Mouse (Mus musculus): ENCODE data around the gene Fbxw7. TPM values are rescaled to one million over a fixed set of nuclear protein-coding genes. Genes with fewer than 3 reads are reported as not detected.

Gene Fbxw7
- polyA plus RNA-seq, 1 experiment, result 2.7 TPM

GRCm38 (mm10) chr3:84827617-84828016 is 12.5 kb downstream of the Fbxw7 start:
- no peaks in the 10 kb centered on the region for H3K27me3 ChIP-seq (ENCODE audit: control insufficient read depth, insufficient read depth, insufficient read length)

GRCm38 (mm10) chr3:84829366-84829765 is 14.3 kb downstream of the Fbxw7 start:
- peaks cover 98% of the 10 kb centered on the region for H3K79me2 ChIP-seq (ENCODE audit: control insufficient read depth, insufficient read depth)
- no peak overlapping the region for H3K4me3 ChIP-seq (ENCODE audit: insufficient read depth, poor library complexity, severe bottlenecking)
- H3K79me3 ChIP-seq (ENCODE audit: low read depth), result peaks cover 44% of the 10 kb centered on the region
- H3K36me3 ChIP-seq (ENCODE audit: control insufficient read depth, insufficient read depth), result no peaks in the 10 kb centered on the region
- H3K27me3 ChIP-seq (ENCODE audit: control insufficient read depth, insufficient read depth, insufficient read length), result no peaks in the 10 kb centered on the region
- no peak overlapping the region for H3ac ChIP-seq (ENCODE audit: control insufficient read depth, insufficient read length, low read depth)
- TF ChIP-seq USF1 (IDR thresholded peaks at IDR 0.05; ENCODE audit: low read depth) (no peak), CEBPB (IDR thresholded peaks at IDR 0.05; ENCODE audit: low read depth) (no peak), CTCF (IDR thresholded peaks at IDR 0.05; ENCODE audit: control insufficient read depth, insufficient read depth, insufficient read length) (no peak), MAX (IDR thresholded peaks at IDR 0.05) (no peak), MYOD1 (IDR thresholded peaks at IDR 0.05; ENCODE audit: control insufficient read depth, insufficient read length, low read depth) (no peak), FOSL1 (IDR thresholded peaks at IDR 0.05; ENCODE audit: insufficient read depth, low read length, poor library complexity, severe bottlenecking) (no peak), MYOG (IDR thresholded peaks at IDR 0.05; ENCODE audit: control insufficient read depth, extremely low read depth, insufficient read length) (no peak)

More at GRCm38 (mm10) chr3:84827617-84828016, 12.5 kb downstream of the Fbxw7 start:
- TF ChIP-seq CTCF (IDR thresholded peaks at IDR 0.05; ENCODE audit: control insufficient read depth, insufficient read depth, insufficient read length), result no peak
- TF ChIP-seq FOSL1 (IDR thresholded peaks at IDR 0.05; ENCODE audit: insufficient read depth, low read length, poor library complexity, severe bottlenecking), result no peak
- TF ChIP-seq MYOD1 (IDR thresholded peaks at IDR 0.05; ENCODE audit: control insufficient read depth, insufficient read length, low read depth), result no peak
- TF ChIP-seq USF1 (IDR thresholded peaks at IDR 0.05; ENCODE audit: low read depth), result no peak
- no peaks in the 10 kb centered on the region for H3K36me3 ChIP-seq (ENCODE audit: control insufficient read depth, insufficient read depth)
- H3K79me2 ChIP-seq (ENCODE audit: control insufficient read depth, insufficient read depth), result peaks cover 98% of the 10 kb centered on the region
- H3K4me3 ChIP-seq (ENCODE audit: insufficient read depth, poor library complexity, severe bottlenecking), result no peak overlapping the region
- H3ac ChIP-seq (ENCODE audit: control insufficient read depth, insufficient read length, low read depth), result no peak overlapping the region
- peaks cover 39% of the 10 kb centered on the region for H3K79me3 ChIP-seq (ENCODE audit: low read depth)

DNA sequence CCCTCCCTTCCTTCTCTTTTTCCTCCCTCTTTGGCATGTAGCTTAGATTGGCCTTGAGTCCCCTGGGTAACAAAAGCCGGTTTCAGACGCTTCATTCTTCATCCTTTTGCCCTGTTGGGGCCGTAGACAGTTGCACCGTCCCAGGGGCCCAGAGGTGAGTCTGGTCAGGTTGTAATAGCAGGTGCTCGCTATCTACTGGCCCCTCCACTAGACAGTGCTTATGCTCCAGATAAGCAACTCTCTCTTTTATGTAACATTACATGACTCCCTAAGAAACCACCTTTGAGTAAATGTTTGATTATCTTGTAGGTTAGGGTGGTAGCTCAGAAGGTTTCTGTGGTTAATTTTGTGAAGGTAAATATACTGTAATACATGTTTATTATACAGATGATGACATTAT is 21.0 kb downstream of the Fbxw7 start:
- H3K4me3 ChIP-seq (ENCODE audit: insufficient read depth, poor library complexity, severe bottlenecking), result no peak overlapping the region
- H3K27me3 ChIP-seq (ENCODE audit: control insufficient read depth, insufficient read depth, insufficient read length), result no peaks in the 10 kb centered on the region
- H3K79me2 ChIP-seq (ENCODE audit: control insufficient read depth, insufficient read depth), result peaks cover 63% of the 10 kb centered on the region
- peaks cover 38% of the 10 kb centered on the region for H3K79me3 ChIP-seq (ENCODE audit: low read depth)
- H3ac ChIP-seq (ENCODE audit: control insufficient read depth, insufficient read length, low read depth), result no peak overlapping the region
- H3K36me3 ChIP-seq (ENCODE audit: control insufficient read depth, insufficient read depth), result no peaks in the 10 kb centered on the region
- no peak for TF ChIP-seq CEBPB (IDR thresholded peaks at IDR 0.05; ENCODE audit: low read depth)
- TF ChIP-seq USF1 (IDR thresholded peaks at IDR 0.05; ENCODE audit: low read depth), result no peak
- no peak for TF ChIP-seq CTCF (IDR thresholded peaks at IDR 0.05; ENCODE audit: control insufficient read depth, insufficient read depth, insufficient read length)
- TF ChIP-seq MAX (IDR thresholded peaks at IDR 0.05), result no peak
- no peak for TF ChIP-seq MYOG (IDR thresholded peaks at IDR 0.05; ENCODE audit: control insufficient read depth, extremely low read depth, insufficient read length)
- no peak for TF ChIP-seq FOSL1 (IDR thresholded peaks at IDR 0.05; ENCODE audit: insufficient read depth, low read length, poor library complexity, severe bottlenecking)
- TF ChIP-seq MYOD1 (IDR thresholded peaks at IDR 0.05; ENCODE audit: control insufficient read depth, insufficient read length, low read depth), result no peak

DNA sequence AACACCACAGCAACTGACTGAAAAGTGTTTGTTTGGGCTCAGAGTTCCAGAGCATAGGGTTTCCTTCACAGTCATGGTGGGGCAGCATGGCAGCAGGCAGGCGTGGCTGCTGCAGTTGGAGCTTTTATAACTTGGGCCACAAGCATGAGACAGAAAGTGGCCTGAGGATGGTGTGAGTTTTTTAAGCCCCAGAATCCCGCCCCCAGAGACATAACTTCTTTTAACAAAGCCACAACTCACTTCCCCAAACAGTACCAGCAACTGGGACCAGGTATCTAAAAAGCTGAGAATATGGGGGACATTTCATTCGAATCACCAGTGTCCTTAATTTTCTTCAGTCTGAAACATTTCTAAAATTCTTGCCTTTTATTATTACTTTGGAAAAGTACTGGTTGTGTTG is 22.9 kb downstream of the Fbxw7 start:
- Histone ChIP-seq H3K79me2 (ENCODE audit: control insufficient read depth, insufficient read depth) (peaks cover 45% of the 10 kb centered on the region), H3K4me3 (ENCODE audit: insufficient read depth, poor library complexity, severe bottlenecking) (no peak overlapping the region), H3ac (ENCODE audit: control insufficient read depth, insufficient read length, low read depth) (no peak overlapping the region), H3K79me3 (ENCODE audit: low read depth) (peaks cover 30% of the 10 kb centered on the region), H3K36me3 (ENCODE audit: control insufficient read depth, insufficient read depth) (no peaks in the 10 kb centered on the region), H3K27me3 (ENCODE audit: control insufficient read depth, insufficient read depth, insufficient read length) (no peaks in the 10 kb centered on the region)
- no peak for TF ChIP-seq MYOG (IDR thresholded peaks at IDR 0.05; ENCODE audit: control insufficient read depth, extremely low read depth, insufficient read length)
- TF ChIP-seq MAX (IDR thresholded peaks at IDR 0.05), result no peak
- TF ChIP-seq CTCF (IDR thresholded peaks at IDR 0.05; ENCODE audit: control insufficient read depth, insufficient read depth, insufficient read length), result no peak
- no peak for TF ChIP-seq USF1 (IDR thresholded peaks at IDR 0.05; ENCODE audit: low read depth)
- TF ChIP-seq FOSL1 (IDR thresholded peaks at IDR 0.05; ENCODE audit: insufficient read depth, low read length, poor library complexity, severe bottlenecking), result no peak
- no peak for TF ChIP-seq MYOD1 (IDR thresholded peaks at IDR 0.05; ENCODE audit: control insufficient read depth, insufficient read length, low read depth)
- TF ChIP-seq CEBPB (IDR thresholded peaks at IDR 0.05; ENCODE audit: low read depth), result no peak

GRCm38 (mm10) chr3:84839499-84839898 is 24.4 kb downstream of the Fbxw7 start:
- Histone ChIP-seq H3ac (ENCODE audit: control insufficient read depth, insufficient read length, low read depth) (no peak overlapping the region), H3K4me3 (ENCODE audit: insufficient read depth, poor library complexity, severe bottlenecking) (no peak overlapping the region), H3K36me3 (ENCODE audit: control insufficient read depth, insufficient read depth) (no peaks in the 10 kb centered on the region), H3K79me3 (ENCODE audit: low read depth) (peaks cover 29% of the 10 kb centered on the region), H3K79me2 (ENCODE audit: control insufficient read depth, insufficient read depth) (peaks cover 43% of the 10 kb centered on the region), H3K27me3 (ENCODE audit: control insufficient read depth, insufficient read depth, insufficient read length) (no peaks in the 10 kb centered on the region)
- TF ChIP-seq CTCF (IDR thresholded peaks at IDR 0.05; ENCODE audit: control insufficient read depth, insufficient read depth, insufficient read length) (no peak), FOSL1 (IDR thresholded peaks at IDR 0.05; ENCODE audit: insufficient read depth, low read length, poor library complexity, severe bottlenecking) (no peak), MAX (IDR thresholded peaks at IDR 0.05) (no peak), MYOG (IDR thresholded peaks at IDR 0.05; ENCODE audit: control insufficient read depth, extremely low read depth, insufficient read length) (no peak), CEBPB (IDR thresholded peaks at IDR 0.05; ENCODE audit: low read depth) (no peak), USF1 (IDR thresholded peaks at IDR 0.05; ENCODE audit: low read depth) (no peak), MYOD1 (IDR thresholded peaks at IDR 0.05; ENCODE audit: control insufficient read depth, insufficient read length, low read depth) (no peak)

DNA sequence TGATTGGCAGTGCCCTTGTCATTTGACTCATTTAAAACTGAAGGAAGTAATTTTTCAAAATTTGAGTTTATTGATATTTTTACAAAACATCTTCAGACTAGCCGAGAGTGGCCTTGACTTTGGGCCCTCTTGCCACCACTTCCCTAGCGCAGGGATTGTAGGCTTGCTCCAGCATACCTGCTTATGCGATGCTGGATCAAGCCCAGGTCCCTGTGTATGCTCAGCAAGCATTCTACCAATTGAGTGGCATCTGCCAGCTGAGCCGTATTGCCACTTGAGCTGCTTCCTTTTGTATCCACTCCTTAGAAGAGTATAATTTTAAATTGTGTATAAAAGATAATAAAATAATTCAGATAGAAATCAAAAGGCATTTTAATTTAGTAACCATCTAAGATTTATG is 26.2 kb downstream of the Fbxw7 start:
- TF ChIP-seq FOSL1 (IDR thresholded peaks at IDR 0.05; ENCODE audit: insufficient read depth, low read length, poor library complexity, severe bottlenecking) (no peak), USF1 (IDR thresholded peaks at IDR 0.05; ENCODE audit: low read depth) (no peak), CEBPB (IDR thresholded peaks at IDR 0.05; ENCODE audit: low read depth) (no peak), MYOG (IDR thresholded peaks at IDR 0.05; ENCODE audit: control insufficient read depth, extremely low read depth, insufficient read length) (no peak), MYOD1 (IDR thresholded peaks at IDR 0.05; ENCODE audit: control insufficient read depth, insufficient read length, low read depth) (no peak), CTCF (IDR thresholded peaks at IDR 0.05; ENCODE audit: control insufficient read depth, insufficient read depth, insufficient read length) (no peak), MAX (IDR thresholded peaks at IDR 0.05) (no peak)
- Histone ChIP-seq H3K79me3 (ENCODE audit: low read depth) (peaks cover 24% of the 10 kb centered on the region), H3K36me3 (ENCODE audit: control insufficient read depth, insufficient read depth) (no peaks in the 10 kb centered on the region), H3ac (ENCODE audit: control insufficient read depth, insufficient read length, low read depth) (no peak overlapping the region), H3K4me3 (ENCODE audit: insufficient read depth, poor library complexity, severe bottlenecking) (no peak overlapping the region), H3K79me2 (ENCODE audit: control insufficient read depth, insufficient read depth) (peaks cover 53% of the 10 kb centered on the region), H3K27me3 (ENCODE audit: control insufficient read depth, insufficient read depth, insufficient read length) (no peaks in the 10 kb centered on the region)
